Mouse (Mus musculus): ENCODE results near the gene Dcpp1. TPM values are rescaled to one million over a fixed set of nuclear protein-coding genes. Genes with fewer than 3 reads are reported as not detected.
"Not testable (repeated sequence)": the region's sequence is repeated elsewhere in the genome, so short reads cannot be mapped to it uniquely, and the experiment has no call there.

Gene Dcpp1
- polyA plus RNA-seq, 1 experiment from 2014 or later: not detected

DNA sequence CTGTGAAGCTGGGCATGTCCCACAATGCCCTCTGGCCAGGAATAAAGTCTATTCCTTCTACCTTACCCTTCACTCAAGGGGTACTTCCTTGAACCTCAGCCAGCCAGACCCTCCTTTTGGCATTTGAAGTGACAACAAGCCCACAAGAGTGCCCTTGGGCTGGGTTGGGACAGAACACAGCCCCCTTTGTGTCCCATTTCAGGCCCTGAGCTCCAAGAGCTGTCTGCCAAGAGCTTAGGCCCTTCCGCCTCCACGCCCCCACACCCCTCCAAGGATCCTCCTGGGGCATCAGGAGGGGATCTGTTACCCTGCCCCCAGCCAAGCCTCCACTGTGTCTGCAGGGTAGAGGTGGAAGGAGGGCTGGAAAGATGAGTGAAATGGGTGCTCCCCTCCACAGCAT is 3.5 kb upstream of the Dcpp1 start:
- Histone ChIP-seq H3K4me1 (ENCODE audit: control insufficient read depth, insufficient read depth, low read depth, low read length) (no peaks in the 10 kb centered on the region), H3K9ac (ENCODE audit: low read depth, low read length) (no peak overlapping the region), H3K36me3 (ENCODE audit: control insufficient read depth, insufficient read depth, low read length) (no peaks in the 10 kb centered on the region), H3K27ac (ENCODE audit: low read depth, low read length) (no peak overlapping the region), H3K27me3 (replicated peaks; ENCODE audit: control insufficient read depth, insufficient read depth, low read length) (no peaks in the 10 kb centered on the region), H3K4me2 (ENCODE audit: low read length) (no peak overlapping the region), H3K4me3 (ENCODE audit: low read length) (no peak overlapping the region), H3K9me3 (ENCODE audit: control insufficient read depth, low read length) (no peaks in the 10 kb centered on the region)
- 82% methylated on average over 2 of the region's 2 CpGs for WGBS
- peak; percentile 84 for ATAC-seq

DNA sequence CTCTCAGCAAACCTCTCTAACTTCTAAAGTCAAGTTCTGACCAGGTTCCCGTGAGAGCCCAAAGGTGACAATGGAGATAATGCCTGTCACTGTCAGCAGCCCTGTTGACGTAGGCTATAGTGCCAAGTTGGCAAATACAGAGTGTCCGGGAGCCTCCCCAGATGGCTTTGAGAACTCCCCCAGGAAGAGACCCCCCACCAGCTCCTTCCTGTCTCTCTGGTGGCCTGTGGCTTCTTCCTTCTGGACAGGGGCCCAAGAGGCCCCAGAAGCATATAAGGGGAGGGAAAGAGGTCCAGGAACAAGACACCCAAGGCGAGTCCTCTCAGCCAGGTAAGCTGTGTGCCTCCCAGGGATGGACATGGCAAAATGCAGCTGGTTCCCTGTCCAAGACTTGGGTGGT is 36.5 kb downstream of the Dcpp1 start, which contains the start of gene Dcpp3:
Gene Dcpp3 (plus strand): TSS at position 301 of the 400 bp plus-strand sequence.
- not testable (repeated sequence) for H3K9ac ChIP-seq (ENCODE audit: low read depth, low read length); H3K9me3 ChIP-seq (ENCODE audit: control insufficient read depth, low read length); H3K4me3 ChIP-seq (ENCODE audit: low read length); H3K27me3 ChIP-seq (replicated peaks; ENCODE audit: control insufficient read depth, insufficient read depth, low read length); H3K4me1 ChIP-seq (ENCODE audit: control insufficient read depth, insufficient read depth, low read depth, low read length); H3K27ac ChIP-seq (ENCODE audit: low read depth, low read length); ATAC-seq; H3K36me3 ChIP-seq (ENCODE audit: control insufficient read depth, insufficient read depth, low read length); H3K4me2 ChIP-seq (ENCODE audit: low read length)
- WGBS: 70% methylated on average over 4 of the region's 4 CpGs

DNA sequence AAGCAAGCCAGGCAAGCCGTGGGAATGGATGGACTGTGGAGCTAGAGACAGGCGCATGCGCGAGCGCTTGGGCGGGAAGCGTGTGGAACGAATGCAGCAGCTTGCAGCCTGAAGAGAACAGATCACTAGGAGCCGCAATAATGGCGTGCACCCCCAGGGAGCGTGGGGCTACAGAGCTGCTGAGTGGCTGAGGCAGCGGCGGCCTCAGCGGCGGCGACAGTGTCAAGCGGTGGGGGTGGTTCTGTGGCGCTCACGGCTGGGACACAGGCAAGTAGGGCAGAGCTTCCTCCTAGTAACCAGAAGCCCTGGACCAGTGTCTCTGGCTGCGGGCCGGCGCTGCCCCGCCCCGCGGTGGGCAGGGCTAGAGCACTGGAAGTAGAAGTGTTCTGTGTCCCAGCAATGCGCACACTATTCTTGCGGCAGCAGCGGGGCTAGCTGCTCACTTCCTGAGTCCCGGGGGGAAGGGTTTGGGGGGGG is 43.9 kb downstream of the Dcpp1 start:
- Histone ChIP-seq H3K9me3 (ENCODE audit: control insufficient read depth, low read length) (no peaks in the 10 kb centered on the region), H3K4me1 (ENCODE audit: control insufficient read depth, insufficient read depth, low read depth, low read length) (peaks cover 4% of the 10 kb centered on the region; the same call in 1 of the 2 replicates), H3K9ac (ENCODE audit: low read depth, low read length) (peak overlapping the region; percentile 67), H3K27me3 (replicated peaks; ENCODE audit: control insufficient read depth, insufficient read depth, low read length) (no peaks in the 10 kb centered on the region), H3K4me3 (ENCODE audit: low read length) (peak overlapping the region; percentile 68), H3K4me2 (ENCODE audit: low read length) (peak overlapping the region; percentile 89), H3K27ac (ENCODE audit: low read depth, low read length) (peak overlapping the region; percentile 94), H3K36me3 (ENCODE audit: control insufficient read depth, insufficient read depth, low read length) (no peaks in the 10 kb centered on the region)
- peak; percentile 98 for ATAC-seq
- WGBS: under 1% methylated on average over 29 of the region's 29 CpGs

DNA sequence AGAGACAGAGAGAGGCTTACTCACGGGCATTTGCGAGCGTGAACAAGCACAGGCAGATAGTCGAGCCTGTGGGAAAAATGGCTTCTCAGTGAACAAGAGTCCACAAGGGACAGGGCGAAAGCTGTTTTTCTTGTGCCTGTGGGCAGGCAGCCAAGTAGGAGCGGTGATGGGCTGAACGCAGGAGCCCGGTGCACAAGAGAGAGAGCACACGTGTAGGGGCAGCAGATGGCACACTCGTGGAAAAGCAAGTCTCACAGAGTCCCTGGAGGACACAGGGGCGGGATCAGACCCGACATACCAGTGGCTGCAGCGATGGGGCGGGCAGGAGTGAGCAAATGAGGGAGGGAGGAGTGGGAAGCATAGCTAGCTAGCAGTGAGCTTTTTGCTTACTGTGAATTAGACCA is 44.4 kb downstream of the Dcpp1 start:
- H3K36me3 ChIP-seq (ENCODE audit: control insufficient read depth, insufficient read depth, low read length): no peaks in the 10 kb centered on the region
- peak overlapping the region; percentile 67 for H3K9ac ChIP-seq (ENCODE audit: low read depth, low read length)
- H3K27ac ChIP-seq (ENCODE audit: low read depth, low read length): peak overlapping the region; percentile 94
- peak overlapping the region; percentile 89 for H3K4me2 ChIP-seq (ENCODE audit: low read length)
- H3K27me3 ChIP-seq (replicated peaks; ENCODE audit: control insufficient read depth, insufficient read depth, low read length): no peaks in the 10 kb centered on the region
- no peaks in the 10 kb centered on the region for H3K9me3 ChIP-seq (ENCODE audit: control insufficient read depth, low read length)
- H3K4me3 ChIP-seq (ENCODE audit: low read length): peak overlapping the region; percentile 68
- WGBS: under 1% methylated on average over 14 of the region's 14 CpGs
- peaks cover 4% of the 10 kb centered on the region; the same call in 1 of the 2 replicates for H3K4me1 ChIP-seq (ENCODE audit: control insufficient read depth, insufficient read depth, low read depth, low read length)
- ATAC-seq: peak; percentile 84

DNA sequence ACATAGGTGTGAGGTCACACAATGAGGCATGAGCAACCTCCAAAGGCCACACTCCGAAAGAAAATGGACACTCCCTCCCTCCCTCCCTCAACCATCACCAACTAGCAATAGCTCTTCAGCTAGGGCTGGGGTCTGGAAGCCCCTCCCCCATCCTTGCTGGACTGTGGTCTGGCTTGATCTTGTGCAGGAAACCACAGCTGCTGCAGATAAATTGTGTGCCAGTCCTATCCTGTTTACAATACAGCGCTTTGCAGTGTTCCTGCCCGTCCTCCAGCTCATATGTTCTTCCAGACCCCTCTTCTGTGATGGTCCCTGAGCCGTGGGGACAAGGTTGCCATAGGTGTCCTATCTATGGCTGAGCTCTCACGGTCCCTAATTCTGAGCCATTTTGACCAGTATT is 50.5 kb downstream of the Dcpp1 start:
- Histone ChIP-seq H3K27me3 (replicated peaks; ENCODE audit: control insufficient read depth, insufficient read depth, low read length) (no peaks in the 10 kb centered on the region), H3K9me3 (ENCODE audit: control insufficient read depth, low read length) (no peaks in the 10 kb centered on the region), H3K4me1 (ENCODE audit: control insufficient read depth, insufficient read depth, low read depth, low read length) (no peaks in the 10 kb centered on the region), H3K4me2 (ENCODE audit: low read length) (no peak overlapping the region), H3K27ac (ENCODE audit: low read depth, low read length) (no peak overlapping the region), H3K4me3 (ENCODE audit: low read length) (no peak overlapping the region), H3K36me3 (ENCODE audit: control insufficient read depth, insufficient read depth, low read length) (no peaks in the 10 kb centered on the region), H3K9ac (ENCODE audit: low read depth, low read length) (no peak overlapping the region)
- WGBS: 84% methylated on average over 5 of the region's 5 CpGs
- ATAC-seq: no peak

Other genes starting within 250 kb of the Dcpp1 start
- gene Mmp25, start 235.6 kb upstream of the Dcpp1 start, polyA plus RNA-seq (2015; fragmentation: Nextera tagmentation; extraction: Ambion mirVana): 1.2 and 1.5 TPM in 2 replicates
- 0.19 TPM in 1 of 2 replicates, not detected in the other for gene Bicdl2, start 220.4 kb upstream of the Dcpp1 start, polyA plus RNA-seq (2015; fragmentation: Nextera tagmentation; extraction: Ambion mirVana)
- 150 and 153 TPM in 2 replicates for gene Hcfc1r1, start 207.3 kb upstream of the Dcpp1 start, polyA plus RNA-seq (2015; fragmentation: Nextera tagmentation; extraction: Ambion mirVana)
- 41.3 and 42.1 TPM in 2 replicates for gene Thoc6, start 207.0 kb upstream of the Dcpp1 start, polyA plus RNA-seq (2015; fragmentation: Nextera tagmentation; extraction: Ambion mirVana)
- gene Tnfrsf12a, start 203.4 kb upstream of the Dcpp1 start, polyA plus RNA-seq (2015; fragmentation: Nextera tagmentation; extraction: Ambion mirVana): 5.8 and 6.1 TPM in 2 replicates
- 0.34 and 0.54 TPM in 2 replicates for gene Cldn6, start 201.6 kb upstream of the Dcpp1 start, polyA plus RNA-seq (2015; fragmentation: Nextera tagmentation; extraction: Ambion mirVana)
- gene Cldn9, start 196.8 kb upstream of the Dcpp1 start, polyA plus RNA-seq (2015; fragmentation: Nextera tagmentation; extraction: Ambion mirVana): 1.6 and 2.0 TPM in 2 replicates
- 0.13 TPM in 1 of 2 replicates, not detected in the other for gene 1520401A03Rik, start 158.1 kb upstream of the Dcpp1 start, polyA plus RNA-seq (2015; fragmentation: Nextera tagmentation; extraction: Ambion mirVana)
- gene Pkmyt1, start 154.5 kb upstream of the Dcpp1 start, polyA plus RNA-seq (2015; fragmentation: Nextera tagmentation; extraction: Ambion mirVana): 20.8 and 21.1 TPM in 2 replicates
- 81.4 and 84.1 TPM in 2 replicates for gene Paqr4, start 140.0 kb upstream of the Dcpp1 start, polyA plus RNA-seq (2015; fragmentation: Nextera tagmentation; extraction: Ambion mirVana)
- 1.4 and 1.8 TPM in 2 replicates for gene Kremen2, start 135.0 kb upstream of the Dcpp1 start, polyA plus RNA-seq (2015; fragmentation: Nextera tagmentation; extraction: Ambion mirVana)
- 202 and 203 TPM in 2 replicates for gene Flywch1, start 109.3 kb upstream of the Dcpp1 start, polyA plus RNA-seq (2015; fragmentation: Nextera tagmentation; extraction: Ambion mirVana)
- 73.9 and 86.2 TPM in 2 replicates for gene Flywch2, start 94.8 kb upstream of the Dcpp1 start, polyA plus RNA-seq (2015; fragmentation: Nextera tagmentation; extraction: Ambion mirVana)
- gene Srrm2, start 90.3 kb upstream of the Dcpp1 start, polyA plus RNA-seq (2015; fragmentation: Nextera tagmentation; extraction: Ambion mirVana): 410 and 420 TPM in 2 replicates
- 1,167 and 1,245 TPM in 2 replicates for gene Elob, start 51.7 kb upstream of the Dcpp1 start, polyA plus RNA-seq (2015; fragmentation: Nextera tagmentation; extraction: Ambion mirVana)
- gene Prss33, start 44.8 kb upstream of the Dcpp1 start, polyA plus RNA-seq (2015; fragmentation: Nextera tagmentation; extraction: Ambion mirVana): 0.17 TPM in 1 of 2 replicates, not detected in the other
- 0.14 TPM in 1 of 2 replicates, not detected in the other for gene Prss32, start 37.0 kb upstream of the Dcpp1 start, polyA plus RNA-seq (2015; fragmentation: Nextera tagmentation; extraction: Ambion mirVana)
- 1.2 and 2.0 TPM in 2 replicates for gene Prss41, start 36.7 kb upstream of the Dcpp1 start, polyA plus RNA-seq (2015; fragmentation: Nextera tagmentation; extraction: Ambion mirVana)
- not detected in 2 replicates for gene Prss21, start 12.8 kb upstream of the Dcpp1 start, polyA plus RNA-seq (2015; fragmentation: Nextera tagmentation; extraction: Ambion mirVana)
- gene Dcpp2, start within 50 bp of the Dcpp1 start, polyA plus RNA-seq (2015; fragmentation: Nextera tagmentation; extraction: Ambion mirVana): not detected in 2 replicates
- gene Dcpp3, start 36.6 kb downstream of the Dcpp1 start, polyA plus RNA-seq (2015; fragmentation: Nextera tagmentation; extraction: Ambion mirVana): 0.24 TPM in 1 of 2 replicates, not detected in the other
- not detected in 2 replicates for gene Sbp, start 60.8 kb downstream of the Dcpp1 start, polyA plus RNA-seq (2015; fragmentation: Nextera tagmentation; extraction: Ambion mirVana)
- not detected in 2 replicates for gene Sbpl, start 74.4 kb downstream of the Dcpp1 start, polyA plus RNA-seq (2015; fragmentation: Nextera tagmentation; extraction: Ambion mirVana)
- gene Prss30, start 99.7 kb downstream of the Dcpp1 start, polyA plus RNA-seq (2015; fragmentation: Nextera tagmentation; extraction: Ambion mirVana): not detected in 2 replicates
- gene Prss22, start 117.2 kb downstream of the Dcpp1 start, polyA plus RNA-seq (2015; fragmentation: Nextera tagmentation; extraction: Ambion mirVana): not detected in 2 replicates
- gene Prss27, start 157.3 kb downstream of the Dcpp1 start, polyA plus RNA-seq (2015; fragmentation: Nextera tagmentation; extraction: Ambion mirVana): 0.12 and 0.16 TPM in 2 replicates
- gene Kctd5, start 192.6 kb downstream of the Dcpp1 start, polyA plus RNA-seq (2015; fragmentation: Nextera tagmentation; extraction: Ambion mirVana): 82.0 and 89.9 TPM in 2 replicates

All from hindbrain, embryonic 16.5 days (tissue).